Mouse (Mus musculus) neural tube, embryonic 12.5 days (tissue): ENCODE measurements around the gene Tm9sf2. TPM values are rescaled to one million over a fixed set of nuclear protein-coding genes. Genes with fewer than 3 reads are reported as not detected.

Experiments used
- ATAC-seq: fragments of 200-750 bp; cut with Nextera tagmentation; 2 replicates; pipeline ENCODE4 v1.8.0; 2017; ENCODE audit warnings: low read depth, mild to moderate bottlenecking, moderate TSS enrichment, moderate library complexity; ENCODE audit not compliant: low FRiP score
- H3K27ac ChIP-seq: fragments of 300-500 bp; sonication (generic); 2 replicates; pipeline ENCODE4 v1.5.1; 2016
- H3K27me3 ChIP-seq: fragments of 300-500 bp; sonication (generic); replicated peaks from 2 replicates; pipeline ENCODE4 v1.6.1; 2016; ENCODE audit warnings: mild to moderate bottlenecking
- H3K36me3 ChIP-seq: fragments of 300-500 bp; sonication (generic); 2 replicates; pipeline ENCODE4 v1.6.1; 2016; ENCODE audit warnings: mild to moderate bottlenecking
- H3K4me1 ChIP-seq: fragments of 300-500 bp; sonication (generic); 2 replicates; pipeline ENCODE4 v1.6.1; 2016
- H3K4me2 ChIP-seq: fragments of 300-500 bp; sonication (generic); replicated peaks from 2 replicates; pipeline ENCODE4 v1.6.1; 2016; ENCODE audit warnings: mild to moderate bottlenecking
- H3K4me3 ChIP-seq: fragments of 300-500 bp; sonication (generic); 2 replicates; pipeline ENCODE4 v1.5.1; 2016
- H3K9ac ChIP-seq: fragments of 300-500 bp; sonication (generic); 2 replicates; pipeline ENCODE4 v1.6.1; 2016; ENCODE audit warnings: mild to moderate bottlenecking
- H3K9me3 ChIP-seq: fragments of 300-500 bp; sonication (generic); 2 replicates; pipeline ENCODE4 v1.6.1; 2016; ENCODE audit warnings: mild to moderate bottlenecking
- WGBS: fragments of 180-500 bp; shearing (Covaris S2); methylation state at CpG from one replicate; pipeline ENCODE4 v1.1.7; 2016; 5-methylcytosine and 5-hydroxymethylcytosine counted together
- polyA plus RNA-seq: library from polyadenylated mRNA; unstranded; fragments of >200 nt; fragmentation: Nextera tagmentation; extraction: Ambion mirVana; gene quantifications from 2 replicates; pipeline ENCODE4 v1.2.1, GENCODE M21; 2016

The Tm9sf2 gene
- polyA plus RNA-seq, 1 experiment from 2014 or later = 124 TPM

DNA sequence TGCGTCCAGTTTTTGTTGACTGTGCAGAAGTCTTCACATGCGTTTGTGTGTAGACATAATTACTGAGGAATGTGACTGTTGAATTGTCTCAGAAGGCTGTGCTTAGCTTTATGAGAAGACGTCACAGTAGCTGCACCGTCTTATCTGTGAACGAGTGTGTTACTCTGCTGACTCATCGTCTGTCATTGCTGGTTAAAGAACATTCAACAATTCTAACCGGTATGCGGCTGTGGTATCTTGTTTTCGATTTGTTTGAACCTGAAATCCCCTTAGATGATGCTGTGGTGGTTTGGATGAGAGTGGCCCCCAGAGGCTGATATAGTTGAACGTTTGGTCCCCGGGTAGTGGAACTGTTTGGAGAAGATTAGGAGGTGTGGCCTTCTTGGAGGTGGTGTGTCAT, 77.1 kb downstream of the Tm9sf2 start:
- no peaks in the 10 kb centered on the region; the same call in 1 of the 2 replicates for H3K4me1 ChIP-seq
- no peak overlapping the region for H3K9ac ChIP-seq
- H3K4me2 ChIP-seq = no peak overlapping the region
- no peak overlapping the region for H3K27ac ChIP-seq
- no peaks in the 10 kb centered on the region for H3K9me3 ChIP-seq
- H3K4me3 ChIP-seq = no peak overlapping the region
- no peaks in the 10 kb centered on the region; the same call in 1 of the 2 replicates for H3K27me3 ChIP-seq
- H3K36me3 ChIP-seq = no peaks in the 10 kb centered on the region
- WGBS = 89% methylated on average over 11 of the region's 11 CpGs
- ATAC-seq = no peak

- no peak overlapping the region for H3K4me3 ChIP-seq
- ATAC-seq = no peak
- H3K4me2 ChIP-seq = no peak overlapping the region
- no peaks in the 10 kb centered on the region for H3K4me1 ChIP-seq
- no peaks in the 10 kb centered on the region for H3K27me3 ChIP-seq
- H3K27ac ChIP-seq = no peak overlapping the region
- no peak overlapping the region for H3K9ac ChIP-seq
- 88% methylated on average over 5 of the region's 5 CpGs for WGBS
- H3K36me3 ChIP-seq = no peaks in the 10 kb centered on the region
- H3K9me3 ChIP-seq = no peaks in the 10 kb centered on the region
Measured at GRCm38 (mm10) chr14:122188250-122188649, 81.4 kb downstream of the Tm9sf2 start.

GRCm38 (mm10) chr14:122189901-122190300, 83.1 kb downstream of the Tm9sf2 start:
- Histone ChIP-seq H3K36me3 (no peaks in the 10 kb centered on the region), H3K9ac (no peak overlapping the region), H3K9me3 (no peaks in the 10 kb centered on the region), H3K27ac (no peak overlapping the region), H3K27me3 (no peaks in the 10 kb centered on the region), H3K4me1 (no peaks in the 10 kb centered on the region), H3K4me3 (no peak overlapping the region), H3K4me2 (no peak overlapping the region)
- no peak for ATAC-seq
- 81% methylated on average over 5 of the region's 5 CpGs for WGBS

- no peak overlapping the region for H3K4me2 ChIP-seq
- no peaks in the 10 kb centered on the region for H3K9me3 ChIP-seq
- 24% methylated on average over 2 of the region's 2 CpGs for WGBS
- H3K4me3 ChIP-seq = no peak overlapping the region
- no peaks in the 10 kb centered on the region for H3K36me3 ChIP-seq
- no peaks in the 10 kb centered on the region for H3K4me1 ChIP-seq
- H3K27me3 ChIP-seq = no peaks in the 10 kb centered on the region
- no peak overlapping the region for H3K9ac ChIP-seq
- no peak; the same call in 1 of the 2 replicates for ATAC-seq
- no peak overlapping the region for H3K27ac ChIP-seq
Measured at GRCm38 (mm10) chr14:122190527-122190926, 83.7 kb downstream of the Tm9sf2 start.

DNA sequence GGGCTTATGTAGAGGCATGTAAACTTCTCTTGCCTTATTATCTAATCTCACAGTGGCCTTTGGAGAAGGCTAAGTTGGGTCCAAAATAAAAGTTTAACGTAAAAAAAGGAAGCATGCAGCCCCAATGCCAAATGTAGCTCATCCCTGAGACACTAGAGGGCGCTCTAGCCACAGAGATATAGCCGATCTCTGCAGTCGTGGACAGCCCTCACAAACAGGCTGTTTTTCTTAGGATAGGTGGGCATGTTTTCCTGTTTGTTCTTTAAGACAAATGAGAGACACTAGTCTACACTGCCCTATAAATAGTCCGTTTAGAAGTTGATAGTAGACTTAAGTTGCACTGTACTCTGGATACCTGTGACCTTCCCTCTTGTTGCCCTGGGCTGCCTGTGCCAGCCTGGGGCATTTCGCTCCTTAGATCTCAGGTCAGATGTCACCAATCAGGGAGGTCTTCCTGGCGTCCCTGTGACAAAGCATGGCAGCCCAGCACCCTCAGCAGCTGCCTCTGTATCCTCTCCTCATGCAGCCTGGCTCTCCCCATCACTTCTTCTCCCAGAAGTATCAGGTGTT, 84.2 kb downstream of the Tm9sf2 start:
- peak; percentile 75 for ATAC-seq
- 16% methylated on average over 7 of the region's 7 CpGs for WGBS

GRCm38 (mm10) chr14:122194630-122195029, 87.8 kb downstream of the Tm9sf2 start:
- Histone ChIP-seq H3K27ac (no peak overlapping the region), H3K9ac (no peak overlapping the region), H3K4me2 (no peak overlapping the region), H3K27me3 (no peaks in the 10 kb centered on the region), H3K36me3 (no peaks in the 10 kb centered on the region), H3K4me3 (no peak overlapping the region), H3K9me3 (0 out of 2 replicates have a peak, but pooled peaks cover 8% of the 10 kb centered on the region), H3K4me1 (no peaks in the 10 kb centered on the region)
- 97% methylated on average over 8 of the region's 8 CpGs for WGBS
- no peak for ATAC-seq

More for the DNA sequence above, 84.2 kb downstream of the Tm9sf2 start:
- H3K4me2 ChIP-seq = no peak overlapping the region
- no peak overlapping the region for H3K27ac ChIP-seq
- H3K27me3 ChIP-seq = no peaks in the 10 kb centered on the region
- H3K4me1 ChIP-seq = no peaks in the 10 kb centered on the region
- no peaks in the 10 kb centered on the region for H3K9me3 ChIP-seq
- H3K9ac ChIP-seq = no peak overlapping the region
- H3K4me3 ChIP-seq = no peak overlapping the region
- no peaks in the 10 kb centered on the region for H3K36me3 ChIP-seq

GRCm38 (mm10) chr14:122196851-122197250, 90.0 kb downstream of the Tm9sf2 start:
- Histone ChIP-seq H3K36me3 (no peaks in the 10 kb centered on the region), H3K9me3 (0 out of 2 replicates have a peak, but pooled peaks cover 8% of the 10 kb centered on the region), H3K4me3 (no peak overlapping the region), H3K4me1 (no peaks in the 10 kb centered on the region), H3K27ac (no peak overlapping the region), H3K4me2 (no peak overlapping the region), H3K9ac (no peak overlapping the region), H3K27me3 (no peaks in the 10 kb centered on the region)
- WGBS = 87% methylated on average over 6 of the region's 6 CpGs
- ATAC-seq = no peak

GRCm38 (mm10) chr14:122200247-122200885, 93.5 kb downstream of the Tm9sf2 start:
- 78% methylated on average over 14 of the region's 14 CpGs for WGBS
- H3K4me2 ChIP-seq = no peak overlapping the region
- no peak overlapping the region for H3K9ac ChIP-seq
- H3K36me3 ChIP-seq = no peaks in the 10 kb centered on the region
- H3K4me1 ChIP-seq = no peaks in the 10 kb centered on the region
- H3K27me3 ChIP-seq = no peaks in the 10 kb centered on the region
- no peak for ATAC-seq
- no peak overlapping the region for H3K4me3 ChIP-seq
- H3K9me3 ChIP-seq = 0 out of 2 replicates have a peak, but pooled peaks cover 8% of the 10 kb centered on the region
- H3K27ac ChIP-seq = no peak overlapping the region

DNA sequence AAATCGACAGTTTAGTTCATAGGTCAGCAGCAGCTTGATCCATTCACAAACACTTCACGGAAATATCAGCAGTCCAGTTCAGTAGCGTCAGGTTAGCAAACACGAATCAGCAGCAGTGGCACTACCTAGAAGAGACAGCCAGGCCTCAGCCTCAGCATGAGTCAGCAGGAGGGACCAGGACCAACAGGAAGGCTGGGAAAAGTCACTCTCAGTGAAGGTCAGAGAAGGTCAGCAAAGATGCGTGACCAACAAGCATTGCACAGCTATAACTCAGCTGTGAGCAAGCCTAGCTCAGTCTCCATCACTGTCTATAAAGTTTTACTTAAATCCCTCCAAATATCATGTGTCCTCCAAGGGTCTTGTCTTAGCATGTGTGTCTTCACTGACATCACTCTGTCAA, 102.3 kb downstream of the Tm9sf2 start:
- H3K27ac ChIP-seq = no peak overlapping the region
- no peaks in the 10 kb centered on the region for H3K4me1 ChIP-seq
- H3K27me3 ChIP-seq = no peaks in the 10 kb centered on the region
- H3K9me3 ChIP-seq = no peaks in the 10 kb centered on the region
- no peaks in the 10 kb centered on the region for H3K36me3 ChIP-seq
- no peak overlapping the region for H3K4me2 ChIP-seq
- WGBS = 84% methylated on average over 5 of the region's 5 CpGs
- no peak overlapping the region for H3K4me3 ChIP-seq
- no peak overlapping the region for H3K9ac ChIP-seq
- ATAC-seq = no peak

Other genes starting within 250 kb of the Tm9sf2 start
- gene Ubac2, start 228.4 kb upstream of the Tm9sf2 start, polyA plus RNA-seq = 60.3 and 68.7 TPM in 2 replicates
- gene Gpr18, start 191.3 kb upstream of the Tm9sf2 start, polyA plus RNA-seq = 0.20 and 0.26 TPM in 2 replicates
- 2.1 and 2.6 TPM in 2 replicates for gene Gpr183, start 141.8 kb upstream of the Tm9sf2 start, polyA plus RNA-seq
- gene Timm8a2, start 72.4 kb upstream of the Tm9sf2 start, polyA plus RNA-seq = not detected in 2 replicates
- gene Clybl, start 74.7 kb downstream of the Tm9sf2 start, polyA plus RNA-seq = 10.5 and 12.6 TPM in 2 replicates